Mouse (Mus musculus) midbrain, postnatal 0 days (tissue): ENCODE data around the gene Cep19. TPM values are rescaled to one million over a fixed set of nuclear protein-coding genes. Genes with fewer than 3 reads are reported as not detected.

Source experiments
- ATAC-seq: fragments of 200-750 bp; cut with Nextera tagmentation; 2 replicates; pipeline ENCODE4 v1.8.0; 2017; ENCODE audit warnings: moderate number of reproducible peaks, mild to moderate bottlenecking, moderate TSS enrichment, moderate library complexity; ENCODE audit not compliant: low FRiP score
- DNase-seq: peaks from one replicate; pipeline ENCODE4 v3.0.0-alpha.2; 2015; ENCODE audit warnings: low spot score
- H3K27ac ChIP-seq: fragments of 300-500 bp; sonication (generic); 2 replicates; pipeline ENCODE4 v1.5.1; 2014; ENCODE audit warnings: low read depth, mild to moderate bottlenecking, low read length, mixed read lengths
- H3K27me3 ChIP-seq: fragments of 300-500 bp; sonication (generic); 2 replicates; pipeline ENCODE4 v1.6.1; 2014; ENCODE audit warnings: low read length, control low read depth, mixed read lengths; ENCODE audit not compliant: insufficient read depth
- H3K36me3 ChIP-seq: fragments of 300-500 bp; sonication (generic); 2 replicates; pipeline ENCODE4 v1.6.1; 2014; ENCODE audit warnings: low read length, control low read depth, mixed read lengths; ENCODE audit not compliant: insufficient read depth
- H3K4me1 ChIP-seq: fragments of 300-500 bp; sonication (generic); 2 replicates; pipeline ENCODE4 v1.6.1; 2014; ENCODE audit warnings: mild to moderate bottlenecking, control low read depth, antibody characterized with exemption, low read length, mixed read lengths; ENCODE audit not compliant: insufficient read depth
- H3K4me2 ChIP-seq: fragments of 300-500 bp; sonication (generic); 2 replicates; pipeline ENCODE4 v1.6.1; 2014; ENCODE audit warnings: low read depth, mild to moderate bottlenecking, low read length, mixed read lengths; ENCODE audit not compliant: poor library complexity, severe bottlenecking
- H3K4me3 ChIP-seq: fragments of 300-500 bp; sonication (generic); 2 replicates; pipeline ENCODE4 v1.5.1; 2014; ENCODE audit warnings: low read depth, mild to moderate bottlenecking, low read length, moderate library complexity
- H3K9ac ChIP-seq: fragments of 300-500 bp; sonication (generic); replicated peaks from 2 replicates; pipeline ENCODE4 v1.6.1; 2014; ENCODE audit warnings: mild to moderate bottlenecking, low read length, moderate library complexity, mixed read lengths; ENCODE audit not compliant: poor library complexity, severe bottlenecking
- H3K9me3 ChIP-seq: fragments of 300-500 bp; sonication (generic); 2 replicates; pipeline ENCODE4 v1.6.1; 2016; ENCODE audit warnings: low read length, control low read depth
- CTCF ChIP-seq: IDR thresholded peaks from 2 replicates; pipeline ENCODE4 v1.5.1; 2016; ENCODE audit warnings: antibody characterized with exemption, mild to moderate bottlenecking
- WGBS: fragments of 180-500 bp; shearing (Covaris S2); extraction: QIAGEN DNeasy Blood & Tissue Kit; methylation state at CpG from one replicate; pipeline ENCODE4 v1.1.7; 2014; 5-methylcytosine and 5-hydroxymethylcytosine counted together
- polyA plus RNA-seq: library from polyadenylated mRNA; unstranded; fragments of >200 nt; fragmentation: Nextera tagmentation; extraction: Ambion mirVana; gene quantifications from 2 replicates; pipeline ENCODE4 v1.2.1, GENCODE M21; 2015
- total RNA-seq: library from RNA; depleted of rRNA; stranded (reverse); fragments of >200 nt; gene quantifications from 2 replicates; pipeline ENCODE4 v1.2.3, GENCODE M21; 2014

Gene Cep19
- total and polyA plus RNA-seq, 2 experiments from 2014 or later, result 29.9 to 54.3 TPM

DNA sequence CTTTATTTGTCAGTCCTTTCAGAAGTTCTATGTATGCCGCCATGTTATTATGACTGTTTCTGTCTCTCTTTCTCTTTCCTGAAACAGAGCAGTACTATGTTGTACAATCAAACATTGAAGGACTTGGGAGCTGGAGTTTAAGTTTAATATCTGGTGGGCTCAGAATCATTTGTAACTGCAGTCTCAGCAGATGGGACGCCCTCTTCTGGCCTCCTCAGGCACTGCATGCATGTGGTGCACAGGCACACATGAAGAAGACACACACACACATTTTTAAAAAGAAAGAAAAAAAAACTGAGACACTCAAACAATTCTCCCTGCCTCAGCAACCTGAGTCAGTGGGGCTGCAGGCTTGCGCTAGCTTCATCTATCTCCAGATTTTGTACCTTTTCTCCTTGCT, 20.9 kb downstream of the Cep19 start:
- H3K4me3 ChIP-seq, result no peak overlapping the region
- no peaks in the 10 kb centered on the region for H3K4me1 ChIP-seq
- DNase-seq, result no peak
- H3K27me3 ChIP-seq, result no peaks in the 10 kb centered on the region
- H3K9ac ChIP-seq, result no peak overlapping the region
- no peak for ATAC-seq
- TF ChIP-seq CTCF, result no peak
- H3K9me3 ChIP-seq, result no peaks in the 10 kb centered on the region
- H3K36me3 ChIP-seq, result no peaks in the 10 kb centered on the region
- no peak overlapping the region for H3K27ac ChIP-seq
- H3K4me2 ChIP-seq, result no peak overlapping the region
- WGBS, result 74% methylated on average over 3 of the region's 3 CpGs

DNA sequence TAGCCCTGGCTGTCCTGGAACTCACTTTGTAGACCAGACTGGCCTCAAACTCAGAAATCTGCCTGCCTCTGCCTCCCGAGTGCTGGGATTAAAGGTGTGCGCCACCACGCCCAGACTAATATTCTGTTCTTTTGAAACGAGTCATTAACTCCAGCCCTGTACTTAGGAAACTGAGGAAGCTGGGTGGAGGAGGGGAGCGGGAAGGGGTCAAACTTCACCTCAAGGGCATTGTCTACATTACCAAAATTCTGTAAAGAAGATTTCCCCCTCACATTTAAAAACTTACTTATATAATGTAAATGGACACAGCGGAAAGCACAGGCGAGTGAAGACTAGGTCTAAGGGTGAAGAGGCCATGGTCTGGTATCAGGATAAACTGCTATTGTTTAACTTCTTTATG, 24.4 kb downstream of the Cep19 start:
- H3K27ac ChIP-seq, result no peak overlapping the region
- ATAC-seq, result no peak
- no peaks in the 10 kb centered on the region for H3K4me1 ChIP-seq
- WGBS, result 93% methylated on average over 7 of the region's 7 CpGs
- H3K4me3 ChIP-seq, result no peak overlapping the region
- no peak overlapping the region for H3K9ac ChIP-seq
- DNase-seq, result no peak
- H3K4me2 ChIP-seq, result no peak overlapping the region
- no peaks in the 10 kb centered on the region for H3K9me3 ChIP-seq
- no peak for TF ChIP-seq CTCF
- H3K36me3 ChIP-seq, result no peaks in the 10 kb centered on the region
- H3K27me3 ChIP-seq, result no peaks in the 10 kb centered on the region

DNA sequence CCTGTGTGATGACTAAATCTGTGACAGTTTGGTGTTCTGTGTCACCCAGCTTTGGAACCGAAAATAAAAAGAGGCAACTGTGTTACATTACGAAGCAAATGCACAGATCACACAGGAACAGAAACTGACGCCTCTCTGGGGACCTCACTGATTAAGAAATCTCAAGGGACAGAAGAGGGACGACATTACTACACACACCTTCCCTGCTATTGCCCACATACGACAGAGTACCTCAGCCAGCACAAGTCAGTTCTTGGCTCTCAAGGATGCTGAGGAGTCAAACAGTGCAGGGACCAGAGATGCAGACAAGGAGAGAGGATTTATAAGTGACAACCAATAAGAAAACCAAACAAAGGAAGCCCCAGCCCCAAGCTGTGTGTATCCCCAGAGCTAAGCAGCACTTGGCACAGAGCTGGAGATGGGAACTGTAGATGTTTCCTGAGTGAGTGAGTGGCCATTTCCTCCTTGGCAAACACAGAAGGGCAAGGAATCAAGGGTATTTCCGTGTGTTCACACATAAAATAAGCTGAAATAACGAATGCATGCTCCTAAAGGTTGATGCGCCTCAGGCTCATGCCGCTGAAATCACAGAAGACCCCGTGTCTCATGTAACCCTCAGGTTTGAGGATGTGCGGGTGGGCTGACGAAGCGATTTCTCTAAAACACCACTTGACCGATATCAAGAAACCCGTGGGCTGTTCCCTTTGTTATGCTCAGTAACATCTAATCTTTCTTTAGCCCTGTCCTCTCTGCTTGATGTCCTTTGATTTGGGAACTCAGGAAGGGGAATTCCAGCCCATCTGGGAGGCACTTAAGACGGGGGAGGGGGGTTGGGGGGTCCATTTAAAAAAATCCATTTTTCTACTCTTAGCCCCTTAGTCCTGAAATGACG, 25.1 kb downstream of the Cep19 start:
- DNase-seq (no peak), ATAC-seq (no peak)
- TF ChIP-seq CTCF, result no peak
- Histone ChIP-seq H3K27me3 (no peaks in the 10 kb centered on the region), H3K4me2 (no peak overlapping the region), H3K27ac (no peak overlapping the region), H3K9me3 (no peaks in the 10 kb centered on the region), H3K36me3 (no peaks in the 10 kb centered on the region), H3K9ac (no peak overlapping the region), H3K4me3 (no peak overlapping the region), H3K4me1 (no peaks in the 10 kb centered on the region)
- 67% methylated on average over 17 of the region's 17 CpGs for WGBS

DNA sequence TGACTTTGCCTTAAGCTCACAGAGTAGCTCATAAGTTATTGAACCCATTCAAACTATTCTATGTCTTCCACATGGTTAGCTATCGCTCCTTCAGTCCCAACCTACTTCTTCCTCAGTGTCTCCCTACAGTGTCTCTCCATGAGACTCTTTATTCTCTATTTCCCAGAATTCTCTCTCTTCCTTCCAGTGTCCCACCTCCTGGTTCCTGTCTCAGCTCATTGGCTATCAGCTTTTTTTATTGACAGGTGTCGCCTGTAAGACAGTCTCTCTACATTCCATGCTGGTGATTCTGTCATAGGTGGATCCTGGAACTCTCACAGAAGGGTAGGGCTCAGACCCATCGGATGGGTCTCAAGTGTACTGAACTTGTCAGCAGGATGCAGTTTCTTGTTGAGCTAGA, 25.8 kb downstream of the Cep19 start:
- Histone ChIP-seq H3K9ac (no peak overlapping the region), H3K4me1 (no peaks in the 10 kb centered on the region), H3K4me3 (no peak overlapping the region), H3K27me3 (no peaks in the 10 kb centered on the region), H3K4me2 (no peak overlapping the region), H3K9me3 (no peaks in the 10 kb centered on the region), H3K27ac (no peak overlapping the region), H3K36me3 (no peaks in the 10 kb centered on the region)
- no peak for DNase-seq
- WGBS, result 90% methylated on average over 3 of the region's 3 CpGs
- no peak for TF ChIP-seq CTCF
- ATAC-seq, result no peak

- Histone ChIP-seq H3K27me3 (no peaks in the 10 kb centered on the region), H3K4me2 (no peak overlapping the region), H3K9me3 (no peaks in the 10 kb centered on the region), H3K9ac (no peak overlapping the region), H3K27ac (no peak overlapping the region), H3K4me3 (no peak overlapping the region), H3K36me3 (no peaks in the 10 kb centered on the region), H3K4me1 (no peaks in the 10 kb centered on the region)
- WGBS, result 89% methylated on average over 4 of the region's 4 CpGs
- no peak for TF ChIP-seq CTCF
- ATAC-seq (no peak), DNase-seq (no peak)
These were observed 27.4 kb downstream of the Cep19 start for GRCm38 (mm10) chr16:32127046-32127445.

DNA sequence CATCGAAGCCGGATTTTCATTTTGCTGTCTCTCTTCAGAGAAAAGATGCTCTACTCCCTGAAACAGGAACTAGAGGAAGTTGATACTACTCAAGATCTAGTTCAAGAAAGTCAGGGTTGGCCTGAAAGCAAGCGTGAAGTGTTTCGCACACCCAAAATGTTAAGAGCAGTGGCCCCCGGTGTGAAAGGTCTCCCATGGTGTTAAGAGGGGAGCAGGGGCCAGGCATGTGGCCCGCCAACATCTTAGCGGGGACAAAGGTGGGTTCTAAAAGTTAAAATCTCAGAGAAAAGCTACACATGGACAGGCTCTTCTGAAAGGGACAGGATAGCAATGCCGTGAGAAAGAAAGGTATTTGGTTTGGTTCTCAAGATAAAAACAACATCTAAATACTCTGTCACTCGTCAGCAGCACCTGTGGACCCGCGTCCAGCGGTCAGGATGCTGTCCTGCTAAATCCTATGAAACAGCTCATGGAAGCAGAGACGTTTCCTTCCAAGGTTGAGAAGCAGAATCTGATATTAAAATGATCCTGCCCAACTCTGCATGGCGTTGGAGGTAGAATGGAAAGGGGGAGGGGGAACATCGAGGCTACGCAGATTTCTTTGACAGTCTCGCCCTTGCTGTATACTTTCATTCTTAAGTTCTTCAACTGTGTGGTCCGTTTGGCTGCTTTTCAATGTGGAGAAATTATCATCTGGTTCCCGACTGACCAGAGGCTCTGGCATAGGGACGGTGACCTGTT, 30.0 kb downstream of the Cep19 start:
- H3K27me3 ChIP-seq, result no peaks in the 10 kb centered on the region
- no peak overlapping the region for H3K4me2 ChIP-seq
- no peaks in the 10 kb centered on the region for H3K36me3 ChIP-seq
- no peak for TF ChIP-seq CTCF
- no peak overlapping the region for H3K4me3 ChIP-seq
- no peaks in the 10 kb centered on the region for H3K4me1 ChIP-seq
- DNase-seq (no peak), ATAC-seq (no peak)
- H3K9ac ChIP-seq, result no peak overlapping the region
- no peak overlapping the region for H3K27ac ChIP-seq
- 81% methylated on average over 20 of the region's 20 CpGs for WGBS
- no peaks in the 10 kb centered on the region for H3K9me3 ChIP-seq
